Mouse (Mus musculus): ENCODE measurements around the gene Dpf2. TPM values are rescaled to one million over a fixed set of nuclear protein-coding genes. Genes with fewer than 3 reads are reported as not detected.
A peak's percentile ranks its signal among the peaks of the same experiment; 100 is the strongest.

The Dpf2 gene
- 100 to 1,000 TPM in 1 of 2 experiments, 10 to 100 TPM in 1; 92.0 to 108 TPM for total RNA-seq (2021)

DNA sequence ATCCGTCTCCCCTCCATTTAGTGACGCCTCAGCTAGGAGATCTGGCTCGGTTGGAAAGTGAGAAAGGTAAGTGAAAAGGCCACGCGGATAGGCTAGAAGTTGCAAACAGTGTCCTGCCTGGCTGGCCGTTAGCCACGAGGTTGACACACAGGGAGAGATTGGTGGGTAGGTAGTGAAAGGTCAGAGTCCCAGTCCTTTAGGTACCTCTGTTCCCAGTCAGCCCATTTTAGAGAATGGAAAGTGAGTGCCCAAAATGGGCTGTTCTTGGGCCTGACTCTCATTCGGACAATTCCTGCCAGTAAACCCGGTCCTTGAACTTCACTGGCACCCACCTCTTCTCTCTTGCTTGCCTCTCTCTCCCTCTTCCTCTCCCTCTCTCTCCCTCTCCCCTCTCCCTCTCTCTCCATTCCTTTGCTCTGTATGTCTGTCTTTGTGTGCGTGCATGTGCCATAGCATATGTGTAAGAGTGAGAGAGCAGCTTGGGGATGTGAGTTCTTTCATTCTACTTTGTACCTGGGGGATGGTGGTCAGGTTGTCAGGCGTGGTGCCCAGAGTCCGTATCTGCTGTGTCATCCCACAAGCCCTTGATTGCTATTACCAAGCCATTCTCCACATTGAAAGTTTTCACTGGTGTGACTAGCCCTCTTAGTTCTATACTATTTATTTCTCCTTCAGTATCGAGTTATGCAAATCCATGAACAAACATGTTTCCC, at the start of gene Dpf2:
Gene Dpf2 (minus strand): TSS at position 4 of the 713 bp plus-strand sequence.
- no peak for DNase-seq

DNA sequence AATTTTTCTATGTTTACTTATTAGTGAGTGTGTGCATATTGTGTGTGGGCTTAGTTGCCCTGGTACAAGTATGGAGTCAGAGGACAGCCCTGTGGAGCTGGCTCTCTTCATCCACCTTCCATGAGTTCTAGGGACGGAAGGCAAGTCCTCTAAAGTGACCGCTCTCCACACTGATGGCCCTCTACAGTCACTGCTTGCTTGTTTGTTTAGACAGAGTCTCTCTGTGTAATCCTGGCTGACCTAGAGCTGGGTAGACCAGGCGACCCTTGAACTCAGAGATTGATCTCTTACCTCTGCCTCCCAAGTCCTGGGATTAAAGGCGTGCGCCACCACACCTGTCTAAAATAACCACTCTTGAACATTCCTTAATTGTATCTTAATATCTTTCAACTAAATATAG, 44.6 kb upstream of the Dpf2 start:
- no peak for DNase-seq

DNA sequence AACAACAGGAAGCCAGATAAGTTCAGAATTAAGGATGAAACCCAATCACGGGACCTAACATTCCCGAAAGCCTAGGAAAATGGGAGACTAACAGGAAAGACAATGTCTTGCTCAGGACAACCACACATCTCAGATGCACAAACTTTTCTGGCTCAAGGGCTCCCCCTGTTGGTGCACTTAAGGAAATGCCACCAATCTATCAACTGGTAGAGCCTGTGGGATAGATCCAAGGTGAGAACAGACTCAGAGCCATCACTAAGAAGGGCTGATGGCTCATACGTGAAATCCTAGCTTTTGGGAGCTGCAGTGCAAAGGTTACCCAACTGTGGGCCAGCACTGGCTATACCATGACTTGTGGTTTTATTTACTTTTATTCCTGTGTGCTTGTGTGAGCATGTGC, 43.9 kb upstream of the Dpf2 start:
- peak; percentile 59 to 70 for DNase-seq

GRCm38 (mm10) chr19:5955704-5956670, 43.2 kb upstream of the Dpf2 start:
- DNase-seq = no peak

DNA sequence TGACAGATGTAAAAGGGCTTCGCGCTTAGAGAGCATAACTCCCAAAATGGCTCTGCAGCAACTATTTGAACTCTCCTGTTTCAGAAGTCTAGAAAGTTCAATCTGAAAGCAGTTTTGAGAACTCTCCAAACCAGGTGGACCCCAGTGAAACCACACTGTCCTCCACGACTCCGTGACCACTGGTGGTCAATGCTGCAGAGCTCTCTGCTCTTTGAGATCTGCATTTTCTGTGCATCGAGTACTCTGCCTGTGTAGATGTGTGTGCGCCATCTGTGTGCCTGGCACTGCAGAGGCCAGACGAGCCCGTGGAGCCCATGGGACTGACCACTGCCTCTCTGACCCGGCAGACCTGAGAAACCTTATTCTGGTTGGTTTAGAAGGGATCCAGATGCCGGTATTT, 42.1 kb upstream of the Dpf2 start:
- DNase-seq = no peak

GRCm38 (mm10) chr19:5954031-5954710, 41.4 kb upstream of the Dpf2 start:
- no peak for DNase-seq

GRCm38 (mm10) chr19:5953201-5953770, 40.5 kb upstream of the Dpf2 start:
- no peak for DNase-seq

DNA sequence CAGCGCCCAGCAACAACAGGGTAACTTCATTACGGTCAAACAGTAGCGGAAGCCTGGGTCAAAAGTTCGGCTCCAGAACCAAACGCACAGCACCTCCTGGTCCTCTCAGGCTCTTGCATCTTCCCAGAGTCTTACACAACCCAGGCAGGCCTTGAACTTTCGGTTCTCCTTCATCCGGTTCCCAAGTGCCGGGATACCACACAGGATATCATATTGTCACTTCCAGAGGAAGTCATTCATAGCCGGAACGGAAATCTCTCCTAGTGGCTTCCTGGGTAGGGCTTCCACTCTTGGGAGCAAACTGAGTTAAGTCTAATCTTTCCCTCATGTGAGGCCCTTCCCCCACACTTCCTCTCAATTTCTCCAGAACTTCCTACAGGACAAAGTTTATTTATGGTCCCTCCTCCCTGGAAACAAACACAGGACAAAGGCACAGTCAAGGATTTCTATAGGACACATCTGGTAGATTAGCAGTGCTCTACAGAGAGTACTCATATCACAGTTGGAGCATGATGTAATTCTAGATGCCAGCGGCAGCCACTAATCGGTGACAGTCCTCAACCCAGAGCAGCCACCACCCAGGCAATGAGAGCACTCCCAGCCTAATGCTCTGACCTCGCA, 39.4 kb upstream of the Dpf2 start:
- DNase-seq = no peak

DNA sequence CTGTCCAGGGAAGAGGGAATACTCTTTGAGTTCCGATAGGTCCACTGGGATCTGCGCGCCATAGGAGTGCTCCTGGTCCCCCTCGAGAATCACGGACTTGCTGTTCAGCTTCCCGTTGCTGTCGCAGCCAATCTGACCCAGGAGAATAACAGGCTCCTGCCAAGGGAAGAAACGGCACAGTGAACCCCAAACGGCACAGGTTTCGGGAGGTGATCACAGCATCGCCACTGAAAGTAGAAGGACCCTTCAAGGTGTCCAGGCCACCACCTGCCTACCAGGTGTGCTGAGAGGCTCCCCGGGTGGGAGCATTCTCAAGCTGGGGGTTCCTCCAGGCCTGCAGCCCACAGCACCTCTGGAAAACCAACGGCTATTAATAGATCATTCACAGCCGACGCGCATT, 38.8 kb upstream of the Dpf2 start:
- DNase-seq = no peak

DNA sequence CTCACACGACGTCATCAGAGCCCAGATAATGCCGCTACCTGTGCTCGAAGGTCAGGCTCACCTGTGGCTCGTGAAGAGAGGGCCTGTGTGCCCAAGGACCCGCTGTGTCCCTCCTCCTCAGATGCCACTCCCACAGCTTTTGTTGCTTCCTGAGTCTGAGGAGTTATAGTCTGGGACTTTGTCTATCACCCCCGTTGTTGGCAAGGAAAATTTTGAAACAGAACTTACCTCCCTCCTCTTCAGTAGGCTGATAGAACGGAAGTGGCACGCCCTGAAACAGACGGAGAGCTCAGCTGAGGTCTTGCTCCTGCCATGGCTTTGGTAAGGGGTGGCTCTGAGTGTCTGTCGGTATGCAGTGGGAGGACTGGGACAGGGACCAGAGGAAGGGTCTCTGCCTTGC, 37.4 kb upstream of the Dpf2 start:
- DNase-seq = no peak

DNA sequence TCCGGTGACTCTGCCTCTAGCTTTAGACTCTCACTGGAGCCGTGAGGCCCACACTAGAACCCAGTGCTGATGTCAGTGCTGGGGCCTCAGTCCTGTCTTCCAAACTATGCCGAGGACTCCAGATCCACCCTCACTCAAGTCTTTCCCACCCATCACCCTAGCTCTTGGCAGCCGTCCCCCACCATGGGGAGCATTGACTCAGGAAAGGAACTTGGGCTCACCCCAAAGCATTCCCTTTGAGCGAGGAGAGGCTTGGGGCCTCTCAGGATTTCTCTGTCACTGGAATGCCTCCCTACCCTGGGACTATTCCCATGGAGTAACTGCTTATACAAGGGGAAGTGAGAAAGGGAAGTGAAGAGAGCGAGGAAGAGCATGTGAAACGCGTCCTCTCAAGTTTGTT, 33.1 kb upstream of the Dpf2 start:
- no peak for DNase-seq

GRCm38 (mm10) chr19:5945027-5945426, 32.2 kb upstream of the Dpf2 start:
- peak; percentile 24 to 37 for DNase-seq

- no peak for DNase-seq
Observed at GRCm38 (mm10) chr19:5944145-5944544, 31.3 kb upstream of the Dpf2 start.

DNA sequence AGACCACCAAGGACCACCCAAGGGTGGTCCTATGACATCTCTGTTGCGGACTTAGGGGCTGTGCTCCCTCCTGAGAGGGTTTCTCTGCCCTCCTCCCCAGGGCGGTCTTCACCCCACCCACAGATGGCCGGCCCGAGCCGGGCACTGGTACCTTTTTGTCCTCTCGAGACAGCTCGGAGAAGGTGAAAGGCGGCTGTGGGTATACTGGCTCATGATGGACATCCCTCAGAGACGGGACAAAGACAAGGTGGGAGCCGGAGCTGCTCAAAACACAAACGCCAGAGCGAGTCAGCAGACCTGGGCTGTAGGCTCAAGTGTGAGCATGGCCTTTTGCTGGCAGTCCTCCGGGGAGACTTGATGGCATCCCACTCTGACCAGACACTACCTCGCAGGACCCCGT, 30.6 kb upstream of the Dpf2 start:
- no peak for DNase-seq

GRCm38 (mm10) chr19:5942581-5942980, 29.8 kb upstream of the Dpf2 start:
- DNase-seq = no peak

GRCm38 (mm10) chr19:5940656-5941055, 27.8 kb upstream of the Dpf2 start:
- DNase-seq = no peak

- DNase-seq = no peak
Observed at GRCm38 (mm10) chr19:5940173-5940572, 27.4 kb upstream of the Dpf2 start.

GRCm38 (mm10) chr19:5939715-5940114, 26.9 kb upstream of the Dpf2 start:
- no peak for DNase-seq

- no peak for DNase-seq
Observed at GRCm38 (mm10) chr19:5938516-5938915, 25.7 kb upstream of the Dpf2 start.

DNA sequence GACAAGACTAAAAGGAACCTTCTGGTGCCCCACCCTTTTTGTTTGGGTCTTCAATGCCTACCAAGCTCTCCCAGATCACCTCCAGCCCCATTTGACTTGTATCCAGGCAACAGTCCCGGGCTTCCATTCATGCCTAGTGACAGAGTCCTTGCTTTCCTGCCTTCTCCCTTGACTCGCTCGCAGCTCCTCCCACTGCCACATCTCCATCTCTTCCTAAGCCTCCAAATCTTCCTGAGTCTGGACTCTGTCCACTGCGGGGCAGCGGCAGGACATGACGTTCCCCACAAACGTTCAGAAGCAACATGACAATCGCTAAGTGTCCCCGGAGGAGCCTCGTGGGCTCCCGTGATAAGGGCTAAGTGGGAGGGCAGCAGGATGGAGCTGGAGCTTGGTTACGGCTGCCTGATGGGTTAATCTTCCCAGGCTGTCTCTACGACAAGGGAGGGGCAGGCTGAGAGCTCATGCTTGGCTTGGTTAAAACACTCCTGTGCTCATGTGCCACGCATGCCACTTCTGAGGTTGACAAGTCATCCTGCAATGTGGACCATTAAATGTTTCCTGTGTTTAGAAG, 25.1 kb upstream of the Dpf2 start:
- DNase-seq = no peak

DNA sequence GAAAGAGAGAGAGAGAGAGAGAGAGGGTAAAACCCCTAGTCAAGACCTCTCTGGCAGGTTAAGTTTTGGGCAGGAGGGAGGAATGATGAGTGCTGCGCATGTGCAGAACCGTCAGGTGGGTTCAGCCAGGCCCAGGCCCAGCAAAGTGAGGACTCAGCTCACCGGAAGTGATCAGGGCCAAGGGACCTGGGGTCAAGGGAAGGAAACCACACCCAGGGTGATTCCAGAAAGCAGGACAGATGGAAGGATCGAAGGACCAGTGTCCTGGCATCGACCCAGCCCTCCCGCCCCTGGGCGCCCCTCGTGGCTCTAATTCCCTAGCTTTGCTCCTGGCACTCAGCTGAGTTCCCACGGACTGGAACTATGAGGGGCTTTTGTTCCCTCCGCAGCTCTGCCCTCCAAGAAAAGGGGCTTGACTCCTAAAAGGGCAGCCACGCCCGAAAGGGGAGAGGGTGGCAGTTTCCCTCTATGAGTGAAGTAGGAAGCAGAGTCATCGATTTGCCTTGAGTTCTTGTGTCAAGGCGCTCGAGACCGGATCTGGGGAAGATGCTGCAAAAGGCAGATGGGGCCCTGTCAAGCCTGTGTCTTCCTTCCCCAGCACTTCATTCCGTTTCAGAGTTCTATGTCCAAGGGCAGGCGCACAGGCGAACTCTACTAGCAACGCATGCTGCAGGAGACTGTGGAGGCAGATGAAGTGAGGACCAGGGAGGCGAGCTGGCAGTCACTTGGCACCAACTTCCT, 24.5 kb upstream of the Dpf2 start:
- DNase-seq = no peak
